Mouse (Mus musculus) G1E (cell line): ENCODE measurements around the gene Foxn1. TPM values are rescaled to one million over a fixed set of nuclear protein-coding genes. Genes with fewer than 3 reads are reported as not detected.
A peak's percentile ranks its signal among the peaks of the same experiment; 100 is the strongest.

ENCODE experiments used
- ATAC-seq: 2 replicates; pipeline ENCODE4 v1.8.0; 2016; ENCODE audit warnings: mild to moderate bottlenecking; ENCODE audit not compliant: insufficient number of reproducible peaks, poor library complexity, low FRiP score, severe bottlenecking; ENCODE audit errors: extremely low read depth
- DNase-seq: peaks from one replicate; pipeline ENCODE4 v3.0.0; 2012; ENCODE audit warnings: low spot score
- H3K27me3 ChIP-seq: 2 replicates; pipeline ENCODE4 v1.6.1; 2012; ENCODE audit warnings: mild to moderate bottlenecking, low read length, inconsistent platforms; ENCODE audit not compliant: insufficient read depth
- H3K36me3 ChIP-seq: replicated peaks from 2 replicates; pipeline ENCODE3; 2012; ENCODE audit warnings: mild to moderate bottlenecking, inconsistent platforms
- H3K4me1 ChIP-seq: 2 replicates; pipeline ENCODE4 v1.6.1; 2012; ENCODE audit warnings: low read depth, low read length, inconsistent platforms, mixed read lengths; ENCODE audit not compliant: insufficient read depth
- H3K4me3 ChIP-seq: 2 replicates; pipeline ENCODE4 v1.5.1; 2012; ENCODE audit warnings: low read depth, mild to moderate bottlenecking, inconsistent platforms, low read length, moderate library complexity, mixed read lengths
- H3K9me3 ChIP-seq: replicated peaks from 2 replicates; pipeline ENCODE4 v1.6.1; 2012; ENCODE audit warnings: inconsistent platforms
- CTCF ChIP-seq: IDR thresholded peaks from 2 replicates; pipeline ENCODE4 v1.5.1; 2012; ENCODE audit warnings: low read depth, low read length, inconsistent platforms, mixed read lengths
- GATA1 ChIP-seq: IDR thresholded peaks from 2 replicates; pipeline ENCODE4 v1.6.1; 2012; ENCODE audit warnings: borderline replicate concordance, low read length, inconsistent platforms, mixed read lengths
- GATA2 ChIP-seq: IDR thresholded peaks from 2 replicates; pipeline ENCODE4 v1.6.1; 2012; ENCODE audit warnings: low read depth, low read length, inconsistent platforms, borderline replicate concordance
- POLR2AphosphoS5 ChIP-seq: IDR thresholded peaks from 2 replicates; pipeline ENCODE4 v1.6.1; 2012; ENCODE audit warnings: low read depth, low read length, inconsistent platforms; ENCODE audit not compliant: insufficient replicate concordance
- TAL1 ChIP-seq: conservative IDR thresholded peaks from 2 replicates; pipeline ENCODE4 v1.6.1; 2012; ENCODE audit warnings: low read depth, low read length, inconsistent platforms, mixed read lengths
- polyA plus RNA-seq: library from polyadenylated mRNA; stranded (reverse); fragments of >175 nt; gene quantifications from 2 replicates; pipeline ENCODE4 v1.2.3, GENCODE M21; 2012
- total RNA-seq, 2 experiments: library from RNA; stranded (forward) in 1 of 2; stranded (reverse) in 1 of 2; fragments of 200-1000 nt in 1 of 2; fragments of >200 nt in 1 of 2; fragmentation: Nextera tagmentation in 1 of 2; gene quantifications; 2 replicates each; pipeline ENCODE4 v1.2.3; 2014 to 2017

The Foxn1 gene
- total and polyA plus RNA-seq, 3 experiments, result 0.05 TPM; not detected in 2

GRCm38 (mm10) chr11:78353081-78353480 lies 33.3 kb downstream of the Foxn1 start:
- Histone ChIP-seq H3K4me3 (no peak overlapping the region), H3K4me1 (peaks cover 16% of the 10 kb centered on the region), H3K9me3 (no peaks in the 10 kb centered on the region), H3K36me3 (peaks cover 5% of the 10 kb centered on the region), H3K27me3 (peaks cover 28% of the 10 kb centered on the region)
- TF ChIP-seq POLR2AphosphoS5 (no peak), GATA2 (no peak)
- DNase-seq (no peak), ATAC-seq (peak; percentile 15; the same call in 1 of the 2 replicates)

DNA sequence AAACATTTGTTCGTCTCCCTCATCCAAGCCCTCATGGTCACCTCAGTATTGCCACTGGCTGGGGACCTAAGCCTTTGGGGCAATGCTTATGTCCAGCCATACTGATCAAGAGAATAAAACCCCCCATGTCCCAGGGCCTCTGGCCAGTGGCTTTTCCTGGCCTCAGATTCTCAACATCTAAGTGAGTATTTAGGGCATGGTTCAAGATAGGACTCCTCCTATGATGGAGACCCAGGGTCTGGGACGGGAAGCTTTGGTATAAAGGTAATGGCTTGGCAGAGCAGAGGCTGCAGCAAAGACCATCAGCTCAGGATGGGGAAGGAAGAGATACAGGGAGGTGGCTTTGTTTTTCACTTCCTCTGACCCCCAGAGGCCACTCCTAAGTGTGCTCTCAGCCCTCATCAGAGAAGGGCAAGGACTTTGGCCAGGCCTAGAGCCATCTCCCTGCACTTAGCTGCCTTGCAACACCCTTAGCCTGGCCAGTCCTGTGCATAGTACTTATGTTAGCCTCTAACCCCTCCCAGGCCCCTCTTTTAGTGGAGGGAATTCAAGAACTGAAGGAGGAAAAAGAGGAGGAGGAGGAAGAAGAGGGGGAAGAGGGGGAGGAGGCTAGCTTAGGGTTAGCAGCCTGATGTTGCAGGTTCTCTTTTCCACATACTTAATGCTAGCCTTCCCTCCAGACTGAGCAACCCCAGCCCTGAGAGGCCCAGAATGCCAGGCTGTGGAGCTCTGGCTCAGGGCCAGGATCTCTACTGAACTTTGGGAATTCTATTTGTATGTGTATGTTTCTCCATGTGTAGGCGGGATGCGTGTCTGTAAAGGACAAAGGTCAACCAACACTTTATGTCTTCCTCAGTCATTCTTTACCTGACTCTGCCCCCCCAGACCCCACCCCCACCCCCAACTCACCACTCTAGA lies 36.7 kb downstream of the Foxn1 start:
- TF ChIP-seq GATA1 (no peak), TAL1 (no peak), POLR2AphosphoS5 (no peak), CTCF (no peak), GATA2 (no peak)
- H3K36me3 ChIP-seq, result peaks cover 5% of the 10 kb centered on the region
- no peak overlapping the region for H3K4me3 ChIP-seq
- H3K27me3 ChIP-seq, result peaks cover 11% of the 10 kb centered on the region
- H3K4me1 ChIP-seq, result peaks cover 45% of the 10 kb centered on the region
- DNase-seq (no peak), ATAC-seq (no peak)
- no peaks in the 10 kb centered on the region for H3K9me3 ChIP-seq

DNA sequence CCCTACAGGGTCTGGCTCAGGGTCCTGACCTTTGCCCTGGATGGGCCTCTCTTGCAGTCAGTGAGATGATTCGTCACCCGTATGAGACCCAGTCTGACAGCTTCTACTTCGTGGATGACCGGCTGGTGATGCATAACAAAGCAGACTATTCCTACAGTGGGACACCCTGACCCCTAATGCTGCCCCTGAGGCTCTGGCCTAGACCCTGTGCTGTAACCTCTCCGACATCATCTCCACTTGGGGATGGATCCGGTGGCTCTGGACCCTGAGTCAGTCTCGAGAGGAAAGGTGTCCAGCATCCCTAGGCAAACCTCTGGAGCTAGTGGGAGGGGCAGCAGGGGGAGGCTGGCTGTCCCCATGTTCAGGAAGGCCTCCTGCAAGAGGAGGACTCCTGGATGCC lies 37.9 kb downstream of the Foxn1 start:
- H3K4me1 ChIP-seq, result peaks cover 55% of the 10 kb centered on the region
- DNase-seq, result no peak
- no peak overlapping the region for H3K4me3 ChIP-seq
- no peak for ATAC-seq
- TF ChIP-seq CTCF, result no peak
- TF ChIP-seq TAL1, result no peak
- no peak for TF ChIP-seq GATA1
- no peak for TF ChIP-seq POLR2AphosphoS5
- TF ChIP-seq GATA2, result no peak
- H3K36me3 ChIP-seq, result peaks cover 5% of the 10 kb centered on the region
- no peaks in the 10 kb centered on the region for H3K9me3 ChIP-seq
- H3K27me3 ChIP-seq, result peaks cover 8% of the 10 kb centered on the region

DNA sequence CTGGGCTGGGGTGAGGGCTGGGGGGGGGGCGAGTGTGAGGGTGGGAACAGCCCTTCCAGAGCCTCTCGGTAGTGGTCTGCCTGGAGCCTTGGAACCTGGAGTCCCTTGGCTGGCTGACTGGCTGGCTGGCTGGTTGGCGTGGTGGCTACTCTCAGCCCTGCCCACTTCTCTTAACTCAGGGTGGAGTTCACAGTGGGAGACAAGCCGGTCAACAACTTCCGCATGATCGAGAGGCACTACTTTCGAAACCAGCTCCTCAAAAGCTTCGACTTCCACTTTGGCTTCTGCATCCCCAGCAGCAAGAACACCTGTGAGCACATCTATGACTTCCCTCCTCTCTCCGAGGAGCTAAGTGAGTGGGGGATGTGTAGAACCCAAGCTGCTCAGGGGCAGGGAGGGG lies 38.5 kb downstream of the Foxn1 start:
- TF ChIP-seq GATA1 (no peak), TAL1 (no peak), POLR2AphosphoS5 (no peak), CTCF (no peak), GATA2 (no peak)
- Histone ChIP-seq H3K36me3 (peaks cover 6% of the 10 kb centered on the region), H3K27me3 (peaks cover 6% of the 10 kb centered on the region), H3K9me3 (no peaks in the 10 kb centered on the region), H3K4me1 (peaks cover 55% of the 10 kb centered on the region), H3K4me3 (no peak overlapping the region)
- no peak for ATAC-seq
- no peak for DNase-seq

- H3K9me3 ChIP-seq, result no peaks in the 10 kb centered on the region
- DNase-seq, result peak; percentile 58
- peaks cover 10% of the 10 kb centered on the region for H3K36me3 ChIP-seq
- TF ChIP-seq CTCF, result peak; percentile 99
- TF ChIP-seq GATA2, result no peak
- peaks cover 4% of the 10 kb centered on the region for H3K27me3 ChIP-seq
- no peak for ATAC-seq
- H3K4me1 ChIP-seq, result peaks cover 54% of the 10 kb centered on the region
- H3K4me3 ChIP-seq, result no peak overlapping the region
Observed at GRCm38 (mm10) chr11:78347070-78347754, 39.1 kb downstream of the Foxn1 start.

- TF ChIP-seq TAL1, result no peak
- no peak for TF ChIP-seq GATA1
- TF ChIP-seq POLR2AphosphoS5, result no peak
- no peak for TF ChIP-seq CTCF
- no peak for TF ChIP-seq GATA2
- ATAC-seq, result no peak
- Histone ChIP-seq H3K27me3 (no peaks in the 10 kb centered on the region; the same call in none of the 2 replicates), H3K4me1 (peaks cover 54% of the 10 kb centered on the region), H3K4me3 (no peak overlapping the region), H3K36me3 (peaks cover 14% of the 10 kb centered on the region), H3K9me3 (no peaks in the 10 kb centered on the region)
- no peak for DNase-seq
Observed at GRCm38 (mm10) chr11:78346326-78347069, 39.9 kb downstream of the Foxn1 start.
